Mouse (Mus musculus): ENCODE results near the gene Grpr. TPM values are rescaled to one million over a fixed set of nuclear protein-coding genes. Genes with fewer than 3 reads are reported as not detected.

Grpr gene
- 0.10 and 0.12 TPM in 2 replicates for polyA plus RNA-seq (2016; fragmentation: Nextera tagmentation; extraction: Ambion mirVana)

- WGBS = 17% methylated on average over 7 of the region's 7 CpGs
- Histone ChIP-seq H3K9ac (no peak within 1 kb of the TSS), H3K4me2 (no peak within 1 kb of the TSS), H3K36me3 (no peaks in the 10 kb centered on the region), H3K4me1 (replicated peaks) (no peaks in the 10 kb centered on the region), H3K27me3 (replicated peaks) (no peaks in the 10 kb centered on the region), H3K9me3 (replicated peaks) (no peaks in the 10 kb centered on the region), H3K4me3 (no peak within 1 kb of the TSS), H3K27ac (ENCODE audit: poor library complexity, severe bottlenecking) (no peak within 1 kb of the TSS)
- ATAC-seq (ENCODE audit: insufficient number of reproducible peaks, low FRiP score) = peak; percentile 61; the same call in 1 of the 2 replicates
Observed at GRCm38 (mm10) chrX:163549666-163550065, at the start of gene Grpr. Gene Grpr (minus strand): TSS chrX:163549677.

- WGBS = 56% methylated on average over 3 of the region's 3 CpGs
- Histone ChIP-seq H3K27ac (ENCODE audit: poor library complexity, severe bottlenecking) (no peak overlapping the region), H3K36me3 (no peaks in the 10 kb centered on the region), H3K9me3 (replicated peaks) (no peaks in the 10 kb centered on the region), H3K27me3 (replicated peaks) (no peaks in the 10 kb centered on the region), H3K4me1 (replicated peaks) (no peaks in the 10 kb centered on the region), H3K4me2 (no peak overlapping the region), H3K4me3 (no peak overlapping the region), H3K9ac (no peak overlapping the region)
- no peak for ATAC-seq (ENCODE audit: insufficient number of reproducible peaks, low FRiP score)
Observed at GRCm38 (mm10) chrX:163560521-163560920, 11.0 kb upstream of the Grpr start.

GRCm38 (mm10) chrX:163547042-163547441 is 2.4 kb downstream of the Grpr start:
- Histone ChIP-seq H3K27ac (ENCODE audit: poor library complexity, severe bottlenecking) (no peak overlapping the region), H3K4me1 (replicated peaks) (no peaks in the 10 kb centered on the region), H3K4me3 (no peak overlapping the region), H3K4me2 (no peak overlapping the region), H3K27me3 (replicated peaks) (no peaks in the 10 kb centered on the region), H3K36me3 (no peaks in the 10 kb centered on the region), H3K9me3 (replicated peaks) (no peaks in the 10 kb centered on the region), H3K9ac (no peak overlapping the region)
- WGBS = 72% methylated on average over 5 of the region's 5 CpGs
- ATAC-seq (ENCODE audit: insufficient number of reproducible peaks, low FRiP score) = no peak

- Histone ChIP-seq H3K36me3 (no peaks in the 10 kb centered on the region), H3K9ac (no peak overlapping the region), H3K4me2 (no peak overlapping the region), H3K27me3 (replicated peaks) (no peaks in the 10 kb centered on the region), H3K27ac (ENCODE audit: poor library complexity, severe bottlenecking) (no peak overlapping the region), H3K4me3 (no peak overlapping the region), H3K9me3 (replicated peaks) (no peaks in the 10 kb centered on the region), H3K4me1 (replicated peaks) (no peaks in the 10 kb centered on the region)
- WGBS = 70% methylated on average over 2 of the region's 2 CpGs
- no peak for ATAC-seq (ENCODE audit: insufficient number of reproducible peaks, low FRiP score)
Observed at GRCm38 (mm10) chrX:163532836-163533235, 16.6 kb downstream of the Grpr start.

- no peak overlapping the region for H3K4me2 ChIP-seq
- H3K4me1 ChIP-seq (replicated peaks) = no peaks in the 10 kb centered on the region
- no peaks in the 10 kb centered on the region for H3K27me3 ChIP-seq (replicated peaks)
- H3K36me3 ChIP-seq = no peaks in the 10 kb centered on the region
- no peak overlapping the region for H3K27ac ChIP-seq (ENCODE audit: poor library complexity, severe bottlenecking)
- no peak for ATAC-seq (ENCODE audit: insufficient number of reproducible peaks, low FRiP score)
- no peak overlapping the region for H3K9ac ChIP-seq
- H3K4me3 ChIP-seq = no peak overlapping the region
- 61% methylated on average over 4 of the region's 4 CpGs for WGBS
- H3K9me3 ChIP-seq (replicated peaks) = no peaks in the 10 kb centered on the region
Observed at GRCm38 (mm10) chrX:163518963-163519541, 30.4 kb downstream of the Grpr start.

GRCm38 (mm10) chrX:163511766-163512165 is 37.7 kb downstream of the Grpr start:
- H3K4me3 ChIP-seq = no peak overlapping the region
- no peak overlapping the region for H3K9ac ChIP-seq
- H3K4me1 ChIP-seq (replicated peaks) = no peaks in the 10 kb centered on the region
- H3K27me3 ChIP-seq (replicated peaks) = no peaks in the 10 kb centered on the region
- 37% methylated on average over 2 of the region's 2 CpGs for WGBS
- H3K27ac ChIP-seq (ENCODE audit: poor library complexity, severe bottlenecking) = no peak overlapping the region
- no peak overlapping the region for H3K4me2 ChIP-seq
- no peak for ATAC-seq (ENCODE audit: insufficient number of reproducible peaks, low FRiP score)
- no peaks in the 10 kb centered on the region for H3K36me3 ChIP-seq
- H3K9me3 ChIP-seq (replicated peaks) = no peaks in the 10 kb centered on the region

- no peak for ATAC-seq (ENCODE audit: insufficient number of reproducible peaks, low FRiP score)
- Histone ChIP-seq H3K9ac (no peak overlapping the region), H3K27ac (ENCODE audit: poor library complexity, severe bottlenecking) (no peak overlapping the region), H3K4me1 (replicated peaks) (no peaks in the 10 kb centered on the region), H3K9me3 (replicated peaks) (no peaks in the 10 kb centered on the region), H3K36me3 (no peaks in the 10 kb centered on the region), H3K4me3 (no peak overlapping the region), H3K27me3 (replicated peaks) (no peaks in the 10 kb centered on the region), H3K4me2 (no peak overlapping the region)
- 59% methylated on average over 3 of the region's 3 CpGs for WGBS
Observed at GRCm38 (mm10) chrX:163502088-163502487, 47.4 kb downstream of the Grpr start.

Other genes starting within 250 kb of the Grpr start
- gene Rnf138rt1, start 211.7 kb upstream of the Grpr start, polyA plus RNA-seq (2016; fragmentation: Nextera tagmentation; extraction: Ambion mirVana) = not detected in 2 replicates